Mouse (Mus musculus): ENCODE data around the gene Phf3. TPM values are rescaled to one million over a fixed set of nuclear protein-coding genes. Genes with fewer than 3 reads are reported as not detected.

Gene Phf3
- polyA plus RNA-seq (2015; fragmentation: Nextera tagmentation; extraction: Ambion mirVana), result 22.5 and 34.5 TPM in 2 replicates

DNA sequence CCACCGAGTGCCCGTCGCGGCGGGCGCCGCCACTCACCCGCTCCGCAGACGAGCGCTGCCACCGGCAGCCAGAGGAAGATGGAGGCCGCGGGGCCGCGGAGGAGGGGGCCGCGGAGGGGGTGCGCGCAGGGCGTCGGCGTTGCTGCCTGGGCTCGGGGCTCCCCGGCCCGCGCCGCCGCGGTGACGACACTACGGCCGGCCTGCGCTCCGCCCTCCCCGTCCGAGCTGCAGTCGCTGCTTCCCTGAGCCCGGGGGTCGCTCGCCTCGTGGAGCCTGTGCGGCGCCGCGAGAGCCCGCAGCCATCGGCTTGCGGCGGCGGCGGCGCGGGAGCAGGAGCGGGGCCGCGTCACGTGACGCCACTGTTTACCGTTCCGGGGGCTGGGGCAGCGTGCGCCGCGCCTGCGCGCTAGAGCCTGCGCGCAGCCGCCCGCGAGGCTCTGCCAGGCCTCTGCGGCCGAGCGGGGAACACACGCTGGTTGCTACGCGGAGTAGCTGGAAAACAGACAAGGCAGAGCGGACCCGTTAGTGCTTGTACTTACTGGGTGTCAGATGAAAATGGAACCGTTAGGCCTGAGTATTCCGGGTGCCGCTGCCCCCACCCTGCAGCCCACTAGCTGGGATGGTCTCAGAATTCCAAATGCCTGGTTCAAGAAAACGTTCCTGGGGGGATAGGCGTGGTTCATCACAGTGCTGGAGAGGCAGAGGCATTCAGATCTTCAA is at the start of gene Phf3:
Phf3 (minus strand) TSS at position 381 of the 720 bp plus-strand sequence.

Other genes starting within 250 kb of the Phf3 start
- gene AC153137.1, start 104.0 kb upstream of the Phf3 start, polyA plus RNA-seq (2015; fragmentation: Nextera tagmentation; extraction: Ambion mirVana), result not detected in 2 replicates

Data from adrenal gland, postnatal 0 days (tissue).